Mouse (Mus musculus) kidney, adult 11 months (tissue): ENCODE results near the gene Mael.

Experiments
- DNase-seq: peaks from one replicate; pipeline ENCODE4 v3.0.0; 2022

Mael gene

GRCm38 (mm10) chr1:166205159-166205558 is 33.4 kb downstream of the Mael start:
- no peak for DNase-seq

GRCm38 (mm10) chr1:166204171-166204570 is 34.4 kb downstream of the Mael start:
- DNase-seq, result no peak

GRCm38 (mm10) chr1:166189821-166190220 is 48.7 kb downstream of the Mael start:
- DNase-seq, result no peak

- no peak for DNase-seq
These were observed 53.2 kb downstream of the Mael start for GRCm38 (mm10) chr1:166185357-166185756.

DNA sequence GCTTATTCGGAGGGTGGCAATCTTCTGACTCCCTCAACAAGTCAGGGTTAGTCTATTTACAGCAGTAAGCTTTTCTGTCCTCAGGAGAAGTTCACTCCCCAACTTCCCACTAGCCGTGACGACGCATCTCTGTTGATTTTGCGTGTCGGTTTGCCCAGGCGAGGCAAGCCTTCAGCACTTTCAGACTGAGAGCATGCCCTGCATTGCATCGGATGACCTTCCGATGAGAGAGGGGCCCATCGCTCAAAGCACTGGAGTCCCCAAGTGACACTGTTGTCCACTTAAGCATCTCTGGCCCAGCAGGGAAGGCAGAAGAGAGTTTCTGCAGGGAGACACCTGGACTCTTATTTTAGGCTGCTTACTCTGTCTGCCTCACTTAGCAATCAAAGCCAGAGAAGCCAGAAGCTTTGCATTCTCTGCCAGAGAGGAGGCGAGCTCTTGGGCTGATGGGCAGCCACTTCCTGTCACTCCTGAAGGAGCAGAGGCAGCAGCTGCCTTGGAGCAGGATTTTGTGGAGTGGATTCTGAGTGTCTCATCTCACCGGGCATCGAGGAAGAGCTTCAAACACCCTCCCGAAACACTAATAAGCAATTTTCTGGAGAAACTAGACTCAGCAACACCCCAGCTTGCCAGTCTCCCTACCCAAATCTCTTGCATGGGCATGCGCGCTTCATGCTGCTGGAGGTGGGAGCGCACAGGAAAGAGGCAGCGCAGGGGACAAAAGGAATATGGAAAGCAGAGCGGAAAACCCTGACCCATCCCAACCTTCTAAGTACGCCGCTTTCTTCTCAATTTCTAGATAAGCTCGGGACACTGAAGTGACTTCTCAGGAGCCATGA is 53.9 kb downstream of the Mael start:
- no peak for DNase-seq

GRCm38 (mm10) chr1:166182952-166183627 is 55.5 kb downstream of the Mael start:
- DNase-seq, result no peak

- DNase-seq, result no peak
These were observed 57.0 kb downstream of the Mael start for GRCm38 (mm10) chr1:166181510-166181909.

DNA sequence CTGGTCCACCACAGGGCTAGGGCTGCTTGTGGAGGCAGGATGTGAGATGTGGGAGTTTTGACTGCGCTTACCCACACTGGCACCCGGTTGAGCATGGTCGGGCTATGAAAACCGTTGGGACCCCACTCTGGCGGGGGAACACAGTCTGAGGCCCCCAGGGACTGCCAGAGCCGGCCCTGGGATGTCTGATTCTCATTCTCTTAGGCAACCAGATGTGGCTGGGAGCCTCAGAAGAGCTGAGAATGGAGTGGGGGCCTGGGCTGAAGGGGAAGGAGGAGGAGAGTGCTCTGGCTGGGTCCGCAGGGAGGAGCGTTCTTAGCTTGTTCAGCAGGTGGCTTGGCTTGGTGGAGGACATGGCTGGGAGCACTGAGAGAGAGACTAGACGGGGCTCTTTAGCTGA is 64.9 kb downstream of the Mael start:
- DNase-seq, result no peak

GRCm38 (mm10) chr1:166172992-166173391 is 65.6 kb downstream of the Mael start:
- DNase-seq, result no peak

DNA sequence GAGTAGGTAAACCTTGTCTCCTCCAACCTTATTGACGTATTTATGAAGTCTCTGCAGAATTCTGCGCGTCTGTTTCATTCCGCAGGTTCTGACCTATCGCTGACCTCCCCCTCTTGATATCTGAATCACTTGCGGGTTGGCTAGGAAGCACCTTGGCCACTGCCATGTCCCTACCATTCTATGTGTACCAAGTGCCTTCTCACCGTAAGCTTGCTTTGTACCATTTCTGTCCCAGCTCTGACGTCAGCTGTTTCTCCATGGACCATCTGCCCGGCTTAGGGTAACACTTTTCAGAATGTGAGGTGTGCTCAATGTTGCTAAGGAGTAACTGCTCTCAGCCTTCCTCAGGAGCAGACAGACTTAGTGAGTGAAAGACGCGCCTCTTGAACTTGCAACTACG is 67.7 kb downstream of the Mael start:
- no peak for DNase-seq

- no peak for DNase-seq
These were observed 68.8 kb downstream of the Mael start for GRCm38 (mm10) chr1:166169713-166170112.

GRCm38 (mm10) chr1:166168017-166168416 is 70.5 kb downstream of the Mael start:
- no peak for DNase-seq

GRCm38 (mm10) chr1:166167405-166167804 is 71.1 kb downstream of the Mael start:
- no peak for DNase-seq

DNA sequence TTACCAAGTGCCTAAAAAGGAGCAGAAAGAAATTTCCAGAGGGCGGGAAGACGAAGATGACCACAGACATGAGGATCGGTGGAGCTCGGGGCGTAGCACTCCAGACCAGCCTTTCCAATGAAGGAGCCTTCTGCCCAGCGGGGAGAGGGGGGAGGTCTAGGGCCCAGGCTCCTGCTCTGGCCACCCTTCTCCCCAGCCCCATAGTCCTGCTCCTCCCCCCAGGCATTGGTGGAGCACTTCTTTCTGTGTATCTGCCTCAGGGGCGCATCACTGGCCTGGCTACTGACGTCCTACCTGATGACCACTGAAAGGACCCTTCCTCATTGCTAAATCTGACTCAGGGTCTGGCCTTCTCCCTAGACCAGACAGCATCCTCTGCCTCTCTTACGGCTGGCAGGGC is 73.4 kb downstream of the Mael start:
- DNase-seq, result no peak

GRCm38 (mm10) chr1:166164580-166164979 is 74.0 kb downstream of the Mael start:
- DNase-seq, result no peak

DNA sequence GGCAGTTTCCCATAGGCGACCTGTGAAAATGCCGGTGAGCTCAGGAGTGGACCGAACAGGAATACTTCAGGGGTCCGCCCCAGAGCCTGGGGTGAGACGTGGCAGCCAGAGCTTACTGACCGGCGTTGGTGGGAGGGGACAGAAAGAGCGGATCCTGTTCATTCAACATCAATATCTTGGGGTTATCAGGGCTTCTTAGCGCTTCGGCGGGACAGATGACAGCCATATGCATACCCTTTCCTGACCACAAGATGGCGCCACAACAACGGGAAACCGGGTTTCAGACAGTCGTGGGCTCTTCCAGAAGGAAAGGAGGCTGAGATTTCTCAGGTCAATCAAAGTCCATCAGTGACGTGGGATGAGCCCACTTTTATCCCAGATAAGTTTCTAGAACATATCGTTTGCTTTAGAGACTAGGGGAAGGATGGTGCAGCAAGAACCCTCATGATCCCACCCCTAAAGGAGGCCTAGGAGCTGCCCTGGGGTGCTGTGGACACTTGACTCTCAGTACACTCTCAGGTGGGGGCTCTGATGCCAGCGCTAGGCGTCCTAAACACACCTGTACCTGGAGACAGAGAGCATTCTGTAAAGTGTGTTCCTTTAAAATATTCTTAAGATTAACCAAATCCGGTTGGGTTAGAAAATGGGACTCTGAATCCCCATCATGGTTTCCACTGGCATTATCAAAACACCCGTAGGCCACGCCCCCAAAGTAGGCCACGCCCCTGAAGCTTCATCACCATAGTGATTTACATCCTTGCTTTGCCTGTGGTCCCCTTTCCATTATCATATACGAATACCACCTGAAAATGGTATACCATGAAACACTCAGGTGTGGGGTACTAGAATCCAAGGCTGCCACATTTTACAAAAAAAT is 77.7 kb downstream of the Mael start:
- DNase-seq, result peak; percentile 24

DNA sequence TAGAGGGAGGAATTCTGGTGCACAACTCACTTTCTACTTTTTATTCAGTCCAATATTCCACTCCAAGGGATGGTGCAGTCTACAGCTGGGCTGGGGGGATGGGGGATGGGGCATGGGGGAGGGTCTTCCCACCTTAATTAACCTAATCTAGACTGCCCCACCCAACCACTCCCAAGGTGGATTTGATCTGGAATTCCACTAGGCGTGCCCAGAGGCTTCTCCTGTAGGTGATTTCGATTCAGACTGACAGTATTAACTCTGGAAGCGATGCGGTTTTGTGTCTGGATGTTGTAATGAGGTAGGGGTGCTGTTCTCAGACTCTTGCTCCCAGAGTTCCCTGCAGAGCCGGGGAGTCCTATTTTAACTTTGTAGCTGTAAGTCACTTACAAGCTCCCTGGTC is 78.4 kb downstream of the Mael start:
- DNase-seq, result no peak

DNA sequence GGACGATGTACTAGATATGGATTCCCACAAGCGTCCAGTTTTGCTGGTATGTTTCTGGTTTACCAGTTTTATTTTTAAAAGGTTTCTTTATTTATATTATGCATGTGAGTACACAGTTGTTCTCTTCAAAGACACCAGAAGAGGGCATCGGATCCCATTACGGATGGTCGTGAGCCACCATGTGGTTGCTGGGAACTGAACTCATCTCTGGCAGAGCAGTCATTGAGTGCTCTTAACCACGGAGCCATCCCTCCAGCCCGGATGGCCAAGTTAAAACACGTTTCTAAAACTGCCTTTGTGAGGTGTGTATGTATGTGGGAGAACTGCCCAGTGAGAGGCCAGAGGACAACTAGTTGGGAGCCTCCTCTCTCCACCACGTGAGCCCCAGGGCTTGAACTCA is 79.9 kb downstream of the Mael start:
- no peak for DNase-seq

- DNase-seq, result no peak
These were observed 80.8 kb downstream of the Mael start for GRCm38 (mm10) chr1:166157712-166158111.

GRCm38 (mm10) chr1:166155113-166155494 is 83.4 kb downstream of the Mael start:
- DNase-seq, result no peak

GRCm38 (mm10) chr1:166154162-166155112 is 84.1 kb downstream of the Mael start:
- DNase-seq, result peak; percentile 50
